Mouse (Mus musculus) ovary, postnatal 36 days (tissue): ENCODE data around the gene S100a7a.

Experiments used
- DNase-seq: peaks from one replicate; pipeline ENCODE4 v3.0.0; 2022; ENCODE audit warnings: low spot score, mixed read lengths

S100a7a gene

GRCm38 (mm10) chr3:90627807-90628206 is 26.0 kb upstream of the S100a7a start:
- no peak for DNase-seq

- DNase-seq = no peak
Measured at GRCm38 (mm10) chr3:90629298-90629697, 24.5 kb upstream of the S100a7a start.

- no peak for DNase-seq
Measured at GRCm38 (mm10) chr3:90631984-90632383, 21.8 kb upstream of the S100a7a start.

GRCm38 (mm10) chr3:90638511-90639275 is 15.1 kb upstream of the S100a7a start:
- DNase-seq = no peak

- DNase-seq = no peak
Measured at GRCm38 (mm10) chr3:90639511-90640154, 14.2 kb upstream of the S100a7a start.

GRCm38 (mm10) chr3:90640981-90641380 is 12.8 kb upstream of the S100a7a start:
- no peak for DNase-seq

GRCm38 (mm10) chr3:90644220-90644619 is 9.6 kb upstream of the S100a7a start:
- peak; percentile 27 for DNase-seq

- DNase-seq = no peak
Measured at GRCm38 (mm10) chr3:90647291-90647690, 6.5 kb upstream of the S100a7a start.

- DNase-seq = no peak
Measured at GRCm38 (mm10) chr3:90648981-90649380, 4.8 kb upstream of the S100a7a start.

GRCm38 (mm10) chr3:90649832-90650231 is 4.0 kb upstream of the S100a7a start:
- DNase-seq = no peak

- DNase-seq = peak; percentile 48
Measured at GRCm38 (mm10) chr3:90652878-90653508, 824 bp upstream of the S100a7a start.

GRCm38 (mm10) chr3:90657405-90657804 is 3.6 kb downstream of the S100a7a start:
- DNase-seq = no peak

- no peak for DNase-seq
Measured at GRCm38 (mm10) chr3:90659364-90660044, 5.7 kb downstream of the S100a7a start.

- no peak for DNase-seq
Measured at GRCm38 (mm10) chr3:90664219-90664618, 10.4 kb downstream of the S100a7a start.

GRCm38 (mm10) chr3:90668846-90669245 is 15.0 kb downstream of the S100a7a start, which contains the start of gene S100a8:
Gene S100a8, plus strand, starts transcription at chr3:90668978.
- peak; percentile 15 for DNase-seq

- no peak for DNase-seq
Measured at GRCm38 (mm10) chr3:90678656-90679055, 24.8 kb downstream of the S100a7a start.

- no peak for DNase-seq
Measured at GRCm38 (mm10) chr3:90683929-90684328, 30.1 kb downstream of the S100a7a start.

- DNase-seq = no peak
Measured at GRCm38 (mm10) chr3:90686835-90687234, 33.0 kb downstream of the S100a7a start.

GRCm38 (mm10) chr3:90693496-90693895 is 39.7 kb downstream of the S100a7a start:
- DNase-seq = no peak

GRCm38 (mm10) chr3:90695613-90696012 is 41.8 kb downstream of the S100a7a start, which contains the start of gene S100a9:
Gene S100a9, minus strand, starts transcription at chr3:90695721.
- no peak for DNase-seq

GRCm38 (mm10) chr3:90702244-90702643 is 48.4 kb downstream of the S100a7a start:
- DNase-seq = no peak
